Mouse (Mus musculus) heart, adult 11 months (tissue): ENCODE measurements at regions not wholly inside any gene's neighbourhood (a gene's known extent, or its start where the extent isn't known, plus 50 kb on each side); places are given as distances from the start of the nearest gene placed in this dataset.

ENCODE experiments used
- DNase-seq: peaks from one replicate; pipeline ENCODE4 v3.0.0; 2022

GRCm38 (mm10) chr7:136707200-136708003 is 187.0 kb upstream of the Mgmt start:
- DNase-seq, result peak; percentile 74

- DNase-seq, result peak; percentile 88
Measured at GRCm38 (mm10) chr7:136708004-136708435, 186.4 kb upstream of the Mgmt start.

GRCm38 (mm10) chr7:136710653-136711052 is 183.8 kb upstream of the Mgmt start:
- DNase-seq, result peak; percentile 98

GRCm38 (mm10) chr7:136712962-136713640 is 181.3 kb upstream of the Mgmt start:
- peak; percentile 95 for DNase-seq

GRCm38 (mm10) chr7:136727628-136728402 is 166.6 kb upstream of the Mgmt start:
- peak; percentile 11 for DNase-seq

GRCm38 (mm10) chr7:136742171-136742570 is 152.2 kb upstream of the Mgmt start:
- DNase-seq, result peak; percentile 60

- peak; percentile 73 for DNase-seq
Measured at GRCm38 (mm10) chr7:136745412-136745811, 149.0 kb upstream of the Mgmt start.

- DNase-seq, result peak; percentile 76
Measured at GRCm38 (mm10) chr7:136751477-136751876, 142.9 kb upstream of the Mgmt start.

GRCm38 (mm10) chr7:136754821-136755220 is 139.6 kb upstream of the Mgmt start:
- DNase-seq, result peak; percentile 81

GRCm38 (mm10) chr7:136765026-136765425 is 129.4 kb upstream of the Mgmt start:
- DNase-seq, result peak; percentile 59

- peak; percentile 94 for DNase-seq
Measured at GRCm38 (mm10) chr7:136767231-136767630, 127.2 kb upstream of the Mgmt start.

- DNase-seq, result peak; percentile 81
Measured at GRCm38 (mm10) chr7:136780708-136781107, 113.7 kb upstream of the Mgmt start.

GRCm38 (mm10) chr7:136791162-136791561 is 103.3 kb upstream of the Mgmt start:
- peak; percentile 69 for DNase-seq

GRCm38 (mm10) chr7:136792131-136792530 is 102.3 kb upstream of the Mgmt start:
- DNase-seq, result peak; percentile 67

GRCm38 (mm10) chr7:136796415-136796814 is 98.0 kb upstream of the Mgmt start:
- DNase-seq, result peak; percentile 69

GRCm38 (mm10) chr7:136797780-136798435 is 96.5 kb upstream of the Mgmt start:
- peak; percentile 89 for DNase-seq

- no peak for DNase-seq
Measured at GRCm38 (mm10) chr7:136798605-136799004, 95.8 kb upstream of the Mgmt start.

GRCm38 (mm10) chr7:136807101-136807500 is 87.3 kb upstream of the Mgmt start:
- DNase-seq, result no peak

GRCm38 (mm10) chr7:136807968-136808367 is 86.4 kb upstream of the Mgmt start:
- DNase-seq, result peak; percentile 39

- DNase-seq, result peak; percentile 94
Measured at GRCm38 (mm10) chr7:136809576-136809975, 84.8 kb upstream of the Mgmt start.

GRCm38 (mm10) chr7:136813691-136814325 is 80.6 kb upstream of the Mgmt start:
- peak; percentile 78 for DNase-seq

GRCm38 (mm10) chr7:136814751-136815150 is 79.7 kb upstream of the Mgmt start:
- DNase-seq, result peak; percentile 51
